ENCODE assay signal across 19 mouse cellular contexts in genomic region chr19:37013461-37013860, GRCm38 (mm10).
A peak's percentile ranks its signal among the peaks of the same experiment; 100 is the strongest.
DNase-seq lines count a peak whose midpoint lies in the region; ATAC-seq and TF ChIP-seq lines count a peak whose summit lies in the region.
"Had no signal": no experiment of that assay in that cellular context is flagged by ENCODE, and none has a peak within 500 bp of the region (broad histone marks: within the 10 kb centered on the region; RNA-seq: fewer than 3 reads in every experiment).

No protein-coding gene starts in this region.

- H3K9me3 ChIP-seq in ES-Bruce4 (replicated peaks; ENCODE audit: control insufficient read depth, insufficient read depth, low read length, poor library complexity, severe bottlenecking) (no peaks in the 10 kb centered on the region), ES-E14 (ENCODE audit: control insufficient read depth, insufficient read depth, low read depth, low read length) (no peaks in the 10 kb centered on the region)
- H3K9me3 ChIP-seq in kidney, postnatal 0 days (replicated peaks; ENCODE audit: low read length), result no peaks in the 10 kb centered on the region
- H3K9me3 ChIP-seq: forebrain, embryonic 15.5 days had no signal

- WGBS in kidney, adult 2 months, result 73% methylated on average over 6 of the region's 6 CpGs
- 89% methylated on average over 6 of the region's 6 CpGs for WGBS in kidney, postnatal 0 days

- peaks cover 5% of the 10 kb centered on the region for H3K36me3 ChIP-seq in kidney, adult 2 months (ENCODE audit: control insufficient read depth, insufficient read depth, low read length)
- H3K36me3 ChIP-seq in ES-Bruce4 (ENCODE audit: control insufficient read depth, insufficient read depth, low read length, poor library complexity, severe bottlenecking) (peaks cover 18% of the 10 kb centered on the region), ES-E14 (ENCODE audit: control insufficient read depth, insufficient read depth, low read length, poor library complexity, severe bottlenecking) (peaks cover 19% of the 10 kb centered on the region)
- H3K36me3 ChIP-seq in kidney, postnatal 0 days (ENCODE audit: insufficient read depth, low read length), result peaks cover 25% of the 10 kb centered on the region; the same call in 1 of the 2 replicates

- H3K4me1 ChIP-seq in kidney, adult 2 months (ENCODE audit: control insufficient read depth, insufficient read depth, low read length), result peaks cover 2% of the 10 kb centered on the region; the same call in 1 of the 2 replicates
- H3K4me1 ChIP-seq in ES-Bruce4 (ENCODE audit: control insufficient read depth, insufficient read depth, low read length) (peaks cover 4% of the 10 kb centered on the region), ES-E14 (ENCODE audit: control insufficient read depth in 2 of 2, insufficient read depth in 2 of 2, low read length in 2 of 2, poor library complexity in 1 of 2) (peaks cover 3 to 8% of the 10 kb centered on the region in 2 experiments; a peak in 3 of 4 replicates)
- H3K4me1 ChIP-seq in kidney, postnatal 0 days (replicated peaks; ENCODE audit: insufficient read depth, low read length), result no peaks in the 10 kb centered on the region; the same call in 1 of the 2 replicates
- H3K4me1 ChIP-seq: embryonic facial prominence, embryonic 12.5 days had no signal

- TF ChIP-seq POLR2A in kidney, adult 2 months (IDR thresholded peaks at IDR 0.05; ENCODE audit: low read depth, low read length), result no peak
- TF ChIP-seq POLR2A in ES-Bruce4 (IDR thresholded peaks at IDR 0.05; ENCODE audit: insufficient read depth, low read length), result no peak

- in situ Hi-C loops in ES-E14 (cut with MboI; ENCODE audit: low sequenced_read_pairs in 2 of 2, unreplicated experiment in 2 of 2), result no loop called here

- peak; percentile 52 for ATAC-seq in kidney, postnatal 0 days (replicated peaks; ENCODE audit: low FRiP score, low read depth)
- ATAC-seq: forebrain, embryonic 15.5 days; Patski had no signal

- peak; percentile 77 for TF ChIP-seq EP300 in ES-Bruce4 (IDR thresholded peaks at IDR 0.05; ENCODE audit: insufficient read depth, low read depth, low read length)

- peak; percentile 66 for DNase-seq in kidney, adult 2 months
- no peak for DNase-seq in kidney, adult 18-20 months
- peak; percentile 60 for DNase-seq in ES-E14 (ENCODE audit: low read depth, low spot score)
- DNase-seq in kidney, postnatal 0 days (ENCODE audit: low spot score), result peak; percentile 17
- no peak for DNase-seq in gastrocnemius, adult 8-10 months (ENCODE audit: low spot score in 2 of 2)
- DNase-seq in urinary bladder, postnatal 4 days (ENCODE audit: low spot score in 2 of 2), result no peak
- DNase-seq: adrenal gland, postnatal 14 days; cerebellum, adult 11-12 months; cerebellum, adult 9-10 months; cerebellum, postnatal 25 days; gastrocnemius, postnatal 14 days; heart, postnatal 36 days had no signal

- H3K9ac ChIP-seq in ES-Bruce4 (ENCODE audit: low read depth, poor library complexity, severe bottlenecking), result no peak overlapping the region
- no peak overlapping the region for H3K9ac ChIP-seq in ES-E14 (ENCODE audit: insufficient read depth, low read depth, low read length, poor library complexity, severe bottlenecking)
- H3K9ac ChIP-seq in kidney, postnatal 0 days (ENCODE audit: low read depth, low read length), result no peak overlapping the region
- H3K9ac ChIP-seq: embryonic facial prominence, embryonic 12.5 days; forebrain, embryonic 15.5 days; heart, embryonic 13.5 days; hindbrain, embryonic 15.5 days had no signal

- no peak overlapping the region for H3K27ac ChIP-seq in kidney, adult 2 months (ENCODE audit: insufficient read depth, low read depth, low read length)
- peak overlapping the region; percentile 70 for H3K27ac ChIP-seq in ES-Bruce4 (ENCODE audit: insufficient read depth, low read length)
- no peak overlapping the region; the same call in 1 of the 2 replicates for H3K27ac ChIP-seq in ES-E14 (ENCODE audit: insufficient read depth, low read depth, low read length, poor library complexity, severe bottlenecking)
- no peak overlapping the region for H3K27ac ChIP-seq in kidney, postnatal 0 days
- H3K27ac ChIP-seq: embryonic facial prominence, embryonic 12.5 days; forebrain, embryonic 15.5 days; heart, embryonic 13.5 days; hindbrain, embryonic 15.5 days had no signal

- no peak overlapping the region for H3K4me2 ChIP-seq in kidney, postnatal 0 days (ENCODE audit: low read length)
- H3K4me2 ChIP-seq: embryonic facial prominence, embryonic 12.5 days; forebrain, embryonic 15.5 days; heart, embryonic 13.5 days; hindbrain, embryonic 15.5 days had no signal

- no peaks in the 10 kb centered on the region for H3K27me3 ChIP-seq in kidney, adult 2 months (replicated peaks; ENCODE audit: control insufficient read depth, insufficient read depth, low read length)
- no peaks in the 10 kb centered on the region for H3K27me3 ChIP-seq in ES-Bruce4 (ENCODE audit: control insufficient read depth, insufficient read depth, low read length, poor library complexity, severe bottlenecking)
- no peaks in the 10 kb centered on the region for H3K27me3 ChIP-seq in kidney, postnatal 0 days (ENCODE audit: insufficient read depth, low read length)
- H3K27me3 ChIP-seq: CH12.LX; embryonic facial prominence, embryonic 12.5 days; forebrain, embryonic 15.5 days; heart, embryonic 13.5 days; hindbrain, embryonic 15.5 days; Patski had no signal

- no peak for TF ChIP-seq CTCF in kidney, adult 2 months (conservative IDR thresholded peaks at IDR 0.05; ENCODE audit: insufficient read depth, insufficient read length, low read depth, low read length)
- TF ChIP-seq CTCF in ES-Bruce4 (IDR thresholded peaks at IDR 0.05; ENCODE audit: low read depth, low read length), result no peak
- TF ChIP-seq CTCF in kidney, postnatal 0 days (IDR thresholded peaks at IDR 0.05; ENCODE audit: low read depth), result no peak

- no peak overlapping the region for H3K4me3 ChIP-seq in kidney, adult 2 months (ENCODE audit: insufficient read depth, low read depth, low read length)
- H3K4me3 ChIP-seq in ES-Bruce4 (ENCODE audit: low read depth, low read length), result no peak overlapping the region
- no peak overlapping the region for H3K4me3 ChIP-seq in ES-E14 (ENCODE audit: insufficient read depth in 1 of 2, low read depth in 1 of 2, low read length in 2 of 2, poor library complexity in 1 of 2, severe bottlenecking in 1 of 2)
- no peak overlapping the region for H3K4me3 ChIP-seq in kidney, postnatal 0 days (replicated peaks; ENCODE audit: low read depth, low read length)
- H3K4me3 ChIP-seq: embryonic facial prominence, embryonic 12.5 days; forebrain, embryonic 15.5 days; heart, embryonic 13.5 days; hindbrain, embryonic 15.5 days had no signal

TF ChIP-seq in ES-E14, 5 proteins besides CTCF, POLR2A, EP300 and RAD21:
- TF ChIP-seq ZC3H11A (IDR thresholded peaks at IDR 0.05; ENCODE audit: borderline replicate concordance, low read depth, low read length) (no peak), MAFK (IDR thresholded peaks at IDR 0.05; ENCODE audit: insufficient read depth, low read depth, low read length) (no peak), HCFC1 (IDR thresholded peaks at IDR 0.05; ENCODE audit: borderline replicate concordance, insufficient read depth, low read length) (no peak), CHD2 (IDR thresholded peaks at IDR 0.05; ENCODE audit: low read depth, low read length) (0 out of 2 replicates have a peak, but pooled peaks have one; percentile 18)

Comparison
In these comparisons a context has a peak if more than half of its experiments do, and no peak if none do; other contexts are left out.
1. DNase-seq: peak in kidney, adult 2 months (single experiment), ES-E14 (single experiment) and kidney, postnatal 0 days (single experiment); none in kidney, adult 18-20 months (single experiment), gastrocnemius, adult 8-10 months (0 of 2) and urinary bladder, postnatal 4 days (0 of 2).